Mouse (Mus musculus): Measurements from ENCODE around the gene Memo1.
"Not testable (repeated sequence)": the region's sequence is repeated elsewhere in the genome, so short reads cannot be mapped to it uniquely, and the experiment has no call there.

The Memo1 gene

GRCm38 (mm10) chr17:74295026-74295970 is at the start of gene Memo1:
TSS of gene Memo1 (minus strand) at chr17:74295521.
- in situ Hi-C loops (cut with MboI), result no loop called here

GRCm38 (mm10) chr17:74341151-74341550 is 45.8 kb upstream of the Memo1 start:
- in situ Hi-C loops (cut with MboI), result no loop called here

GRCm38 (mm10) chr17:74338937-74339804 is 43.9 kb upstream of the Memo1 start, which contains the start of gene Spast:
TSS of gene Spast (plus strand) at chr17:74338987.
- in situ Hi-C loops (cut with MboI), result no loop called here

- in situ Hi-C loops (cut with MboI), result no loop called here
Observed at GRCm38 (mm10) chr17:74338225-74338931, 43.1 kb upstream of the Memo1 start.

- in situ Hi-C loops (cut with MboI), result no loop called here
Observed at GRCm38 (mm10) chr17:74331049-74331676, 35.8 kb upstream of the Memo1 start.

GRCm38 (mm10) chr17:74328146-74328545 is 32.8 kb upstream of the Memo1 start:
- in situ Hi-C loops (cut with MboI), result not testable (repeated sequence)

- in situ Hi-C loops (cut with MboI), result not testable (repeated sequence)
Observed at GRCm38 (mm10) chr17:74327195-74327594, 31.9 kb upstream of the Memo1 start.

GRCm38 (mm10) chr17:74323844-74324243 is 28.5 kb upstream of the Memo1 start, which contains the start of gene Dpy30:
TSS of gene Dpy30 (minus strand) at chr17:74323944.
- in situ Hi-C loops (cut with MboI), result no loop called here

- in situ Hi-C loops (cut with MboI), result no loop called here
Observed at GRCm38 (mm10) chr17:74322400-74323054, 27.2 kb upstream of the Memo1 start.

- in situ Hi-C loops (cut with MboI), result no loop called here
Observed at GRCm38 (mm10) chr17:74318721-74319120, 23.4 kb upstream of the Memo1 start.

- in situ Hi-C loops (cut with MboI), result no loop called here
Observed at GRCm38 (mm10) chr17:74316309-74316863, 21.1 kb upstream of the Memo1 start.

GRCm38 (mm10) chr17:74315445-74316308 is 20.4 kb upstream of the Memo1 start:
- in situ Hi-C loops (cut with MboI), result no loop called here

- in situ Hi-C loops (cut with MboI), result no loop called here
Observed at GRCm38 (mm10) chr17:74306021-74306420, 10.7 kb upstream of the Memo1 start.

- in situ Hi-C loops (cut with MboI), result no loop called here
Observed at GRCm38 (mm10) chr17:74305616-74306015, 10.3 kb upstream of the Memo1 start.

- in situ Hi-C loops (cut with MboI), result no loop called here
Observed at GRCm38 (mm10) chr17:74304060-74304459, 8.7 kb upstream of the Memo1 start.

- in situ Hi-C loops (cut with MboI), result no loop called here
Observed at GRCm38 (mm10) chr17:74300089-74300488, 4.8 kb upstream of the Memo1 start.

- in situ Hi-C loops (cut with MboI), result not testable (repeated sequence)
Observed at GRCm38 (mm10) chr17:74296991-74297390, 1.7 kb upstream of the Memo1 start.

GRCm38 (mm10) chr17:74296076-74296823 is 929 bp upstream of the Memo1 start:
- in situ Hi-C loops (cut with MboI), result no loop called here

All from mature B cell (primary cell).